In the genomic region with DNA sequence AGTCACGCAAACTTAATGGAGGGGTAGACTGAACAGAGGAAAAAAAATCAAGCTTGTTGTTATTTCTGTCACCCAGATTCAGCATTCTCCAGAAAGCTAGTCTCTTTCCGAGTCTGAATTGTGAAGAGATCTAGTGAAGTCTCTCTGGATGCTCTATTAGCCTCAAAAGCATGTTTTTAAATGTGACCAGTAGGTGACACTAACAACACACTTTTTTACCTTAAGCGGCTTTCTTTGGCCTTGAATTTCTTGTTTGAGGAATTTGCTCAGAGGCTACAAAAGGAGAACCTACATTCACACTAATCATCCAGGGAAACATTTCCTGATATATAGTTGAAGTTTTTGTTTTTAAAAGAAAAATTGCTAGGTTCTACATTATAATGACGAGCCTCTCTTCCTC, we compare ENCODE assay signal across 15 mouse cellular contexts. TPM values are rescaled to one million over a fixed set of nuclear protein-coding genes. Genes with fewer than 3 reads are reported as not detected.
DNase-seq lines count a peak whose midpoint lies in the region; ATAC-seq and TF ChIP-seq lines count a peak whose summit lies in the region.
"Had no signal": no experiment of that assay in that cellular context is flagged by ENCODE, and none has a peak within 500 bp of the region (broad histone marks: within the 10 kb centered on the region; RNA-seq: fewer than 3 reads in every experiment).

No protein-coding gene starts in this region.

- no peak overlapping the region for H3K4me2 ChIP-seq in embryonic facial prominence, embryonic 11.5 days (ENCODE audit: low read depth, low read length)
- H3K4me2 ChIP-seq: midbrain, embryonic 12.5 days had no signal

- DNase-seq in embryonic facial prominence, embryonic 11.5 days (ENCODE audit: low spot score) = peak; percentile 44
- no peak for DNase-seq in embryonic facial prominence, embryonic 10.5 days (ENCODE audit: low spot score)
- DNase-seq in layer of hippocampus, adult 2 months (ENCODE audit: low spot score in 2 of 2) = no peak
- no peak for DNase-seq in layer of hippocampus, adult 8-10 months (ENCODE audit: low spot score in 2 of 2)
- peak; percentile 46 for DNase-seq in ES-CJ7 (ENCODE audit: low read depth, low spot score)
- peak; percentile 16 for DNase-seq in embryo, embryonic 11.5 days (ENCODE audit: low read depth, low spot score)
- DNase-seq in right cerebral cortex, adult 18-20 months = no peak
- DNase-seq: B cell, adult 2 months; kidney, adult 9 months; lung, adult 18-20 months; thymus, postnatal 36 days had no signal

- WGBS in embryonic facial prominence, embryonic 11.5 days = 72% methylated on average over 4 of the region's 4 CpGs
- WGBS in embryonic facial prominence, embryonic 10.5 days = 68% methylated on average over 4 of the region's 4 CpGs

- no peaks in the 10 kb centered on the region for H3K9me3 ChIP-seq in embryonic facial prominence, embryonic 11.5 days (replicated peaks; ENCODE audit: control insufficient read depth, low read length)
- H3K9me3 ChIP-seq in embryonic facial prominence, embryonic 10.5 days = no peaks in the 10 kb centered on the region
- H3K9me3 ChIP-seq: midbrain, embryonic 12.5 days had no signal

- H3K27ac ChIP-seq in embryonic facial prominence, embryonic 11.5 days (replicated peaks; ENCODE audit: low read depth, low read length) = no peak overlapping the region
- H3K27ac ChIP-seq in embryonic facial prominence, embryonic 10.5 days (replicated peaks) = no peak overlapping the region
- no peak overlapping the region for H3K27ac ChIP-seq in layer of hippocampus, adult 2 months
- H3K27ac ChIP-seq: midbrain, embryonic 12.5 days had no signal

- no peak overlapping the region for H3K9ac ChIP-seq in embryonic facial prominence, embryonic 11.5 days (replicated peaks; ENCODE audit: low read length)
- H3K9ac ChIP-seq: midbrain, embryonic 12.5 days had no signal

- H3K27me3 ChIP-seq in embryonic facial prominence, embryonic 11.5 days (ENCODE audit: control insufficient read depth, insufficient read depth, low read length) = no peaks in the 10 kb centered on the region
- H3K27me3 ChIP-seq in embryonic facial prominence, embryonic 10.5 days (replicated peaks; ENCODE audit: low read depth, poor library complexity, severe bottlenecking) = no peaks in the 10 kb centered on the region
- H3K27me3 ChIP-seq: midbrain, embryonic 12.5 days had no signal

- TF ChIP-seq CTCF in layer of hippocampus, adult 2 months (conservative IDR thresholded peaks at IDR 0.05) = peak; percentile 77

- H3K4me3 ChIP-seq in embryonic facial prominence, embryonic 11.5 days (ENCODE audit: low read depth, low read length) = no peak overlapping the region
- no peak overlapping the region for H3K4me3 ChIP-seq in embryonic facial prominence, embryonic 10.5 days
- no peak overlapping the region for H3K4me3 ChIP-seq in layer of hippocampus, adult 2 months
- H3K4me3 ChIP-seq: midbrain, embryonic 12.5 days had no signal

- no peaks in the 10 kb centered on the region for H3K4me1 ChIP-seq in embryonic facial prominence, embryonic 11.5 days (ENCODE audit: control insufficient read depth, insufficient read depth, low read length)
- H3K4me1 ChIP-seq in embryonic facial prominence, embryonic 10.5 days = no peaks in the 10 kb centered on the region
- H3K4me1 ChIP-seq: midbrain, embryonic 12.5 days had no signal

- H3K36me3 ChIP-seq in embryonic facial prominence, embryonic 11.5 days (replicated peaks; ENCODE audit: control insufficient read depth, insufficient read depth, low read depth, low read length) = no peaks in the 10 kb centered on the region
- H3K36me3 ChIP-seq in embryonic facial prominence, embryonic 10.5 days (replicated peaks) = no peaks in the 10 kb centered on the region
- H3K36me3 ChIP-seq: midbrain, embryonic 12.5 days had no signal

- no peak for ATAC-seq in embryonic facial prominence, embryonic 11.5 days (replicated peaks; ENCODE audit: insufficient number of reproducible peaks, low FRiP score, low TSS enrichment, low read depth)
- no peak for ATAC-seq in granulocyte monocyte progenitor cell, adult 5-6 weeks (replicated peaks; ENCODE audit: poor library complexity, severe bottlenecking)

RNA-seq across cellular contexts. Expression of gene Wdr20rt, which starts 48.5 kb away (rescaled TPM):
- polyA plus RNA-seq in embryonic facial prominence, embryonic 11.5 days (2014; fragmentation: Nextera tagmentation; extraction: Ambion mirVana) = not detected in 2 replicates
- not detected in 2 replicates for polyA plus RNA-seq in embryonic facial prominence, embryonic 10.5 days (2016; fragmentation: Nextera tagmentation; extraction: Ambion mirVana)
- total RNA-seq in layer of hippocampus, adult 2 months (2021) = under 1 TPM in 1 of 2 experiments, not detected in 1; 0.22 TPM
- total RNA-seq in layer of hippocampus, adult 8-10 months (2022) = under 1 TPM in 2 of 4 experiments, not detected in 2; 0.19 to 0.27 TPM
- total RNA-seq in granulocyte monocyte progenitor cell, adult 5-6 weeks (2014; fragmentation: Nextera tagmentation) = not detected in 2 replicates
- not detected in 2 replicates for total RNA-seq in granulocyte monocyte progenitor cell, adult 5-6 weeks (2017)
- total RNA-seq: gastrocnemius, adult 8-10 months had no signal
- polyA plus RNA-seq: heart, embryonic 16.5 days; midbrain, embryonic 12.5 days had no signal

Comparison
In these comparisons a context has a peak if more than half of its experiments do, and no peak if none do; other contexts are left out.
1. DNase-seq: peak in embryonic facial prominence, embryonic 11.5 days (single experiment), ES-CJ7 (single experiment) and embryo, embryonic 11.5 days (single experiment); none in embryonic facial prominence, embryonic 10.5 days (single experiment), layer of hippocampus, adult 2 months (0 of 2), layer of hippocampus, adult 8-10 months (0 of 2) and right cerebral cortex, adult 18-20 months (single experiment).